Mouse (Mus musculus) hindbrain, embryonic 11.5 days (tissue): ENCODE results near the gene Otulin. TPM values are rescaled to one million over a fixed set of nuclear protein-coding genes. Genes with fewer than 3 reads are reported as not detected.

ENCODE experiments used
- ATAC-seq: fragments of 200-750 bp; cut with Nextera tagmentation; 2 replicates; pipeline ENCODE4 v1.8.0; 2017; ENCODE audit warnings: mild to moderate bottlenecking, moderate TSS enrichment, moderate library complexity; ENCODE audit not compliant: low FRiP score
- DNase-seq: peaks from one replicate; pipeline ENCODE4 v3.0.0-alpha.2; 2015; ENCODE audit warnings: low spot score
- H3K27ac ChIP-seq: fragments of 300-500 bp; sonication (generic); 2 replicates; pipeline ENCODE4 v1.5.1; 2014; ENCODE audit warnings: mild to moderate bottlenecking, low read depth, low read length
- H3K27me3 ChIP-seq: fragments of 300-500 bp; sonication (generic); 2 replicates; pipeline ENCODE4 v1.6.1; 2014; ENCODE audit warnings: mild to moderate bottlenecking, low read length, moderate library complexity, mixed read lengths; ENCODE audit not compliant: control insufficient read depth, insufficient read depth
- H3K36me3 ChIP-seq: fragments of 300-500 bp; sonication (generic); 2 replicates; pipeline ENCODE4 v1.6.1; 2014; ENCODE audit warnings: mild to moderate bottlenecking, low read length, moderate library complexity, mixed read lengths; ENCODE audit not compliant: control insufficient read depth, insufficient read depth
- H3K4me1 ChIP-seq: fragments of 300-500 bp; sonication (generic); replicated peaks from 2 replicates; pipeline ENCODE4 v1.6.1; 2014; ENCODE audit warnings: low read length, mixed read lengths; ENCODE audit not compliant: control insufficient read depth, insufficient read depth
- H3K4me2 ChIP-seq: fragments of 300-500 bp; sonication (generic); replicated peaks from 2 replicates; pipeline ENCODE4 v1.6.1; 2014; ENCODE audit warnings: mild to moderate bottlenecking, low read depth, low read length
- H3K4me3 ChIP-seq: fragments of 300-500 bp; sonication (generic); 2 replicates; pipeline ENCODE4 v1.5.1; 2014; ENCODE audit warnings: low read depth, low read length
- H3K9ac ChIP-seq: fragments of 300-500 bp; sonication (generic); 2 replicates; pipeline ENCODE4 v1.6.1; 2014; ENCODE audit warnings: low read depth, low read length
- H3K9me3 ChIP-seq: fragments of 300-500 bp; sonication (generic); 2 replicates; pipeline ENCODE4 v1.6.1; 2016; ENCODE audit warnings: low read length; ENCODE audit not compliant: control insufficient read depth
- WGBS: fragments of 180-500 bp; shearing (Covaris S2); extraction: QIAGEN DNeasy Blood & Tissue Kit; methylation state at CpG from one replicate; pipeline ENCODE4 v1.1.7; 2014; 5-methylcytosine and 5-hydroxymethylcytosine counted together
- polyA plus RNA-seq: library from polyadenylated mRNA; unstranded; fragments of >200 nt; fragmentation: Nextera tagmentation; extraction: Ambion mirVana; gene quantifications from 2 replicates; pipeline ENCODE4 v1.2.1, GENCODE M21; 2014

Otulin gene
- polyA plus RNA-seq, 1 experiment from 2014 or later: 31.8 TPM

DNA sequence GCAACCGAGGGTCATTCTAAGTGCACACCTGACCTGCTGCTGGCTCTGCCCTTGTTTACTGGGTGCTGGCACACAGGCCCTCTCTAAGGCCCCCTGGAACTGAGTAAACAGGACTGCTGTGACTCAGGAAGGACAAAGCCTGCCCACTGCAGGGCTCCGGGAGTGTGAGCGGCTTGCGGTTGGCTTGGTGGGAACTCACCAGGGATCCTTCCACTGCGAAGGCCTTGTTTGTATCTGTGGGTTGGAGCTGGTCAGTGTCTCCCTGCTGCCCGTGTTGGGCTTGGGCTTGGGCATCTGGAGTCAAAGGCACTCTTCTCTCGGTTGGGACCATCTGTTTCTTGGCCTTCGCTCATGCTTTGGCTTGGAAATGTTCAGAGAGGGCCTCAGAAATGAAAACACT, 34.9 kb downstream of the Otulin start:
- Histone ChIP-seq H3K9ac (no peak overlapping the region), H3K4me3 (no peak overlapping the region), H3K4me2 (no peak overlapping the region), H3K36me3 (no peaks in the 10 kb centered on the region), H3K4me1 (no peaks in the 10 kb centered on the region), H3K9me3 (no peaks in the 10 kb centered on the region), H3K27ac (no peak overlapping the region), H3K27me3 (no peaks in the 10 kb centered on the region)
- 35% methylated on average over 8 of the region's 8 CpGs for WGBS
- DNase-seq (peak; percentile 16), ATAC-seq (no peak)

DNA sequence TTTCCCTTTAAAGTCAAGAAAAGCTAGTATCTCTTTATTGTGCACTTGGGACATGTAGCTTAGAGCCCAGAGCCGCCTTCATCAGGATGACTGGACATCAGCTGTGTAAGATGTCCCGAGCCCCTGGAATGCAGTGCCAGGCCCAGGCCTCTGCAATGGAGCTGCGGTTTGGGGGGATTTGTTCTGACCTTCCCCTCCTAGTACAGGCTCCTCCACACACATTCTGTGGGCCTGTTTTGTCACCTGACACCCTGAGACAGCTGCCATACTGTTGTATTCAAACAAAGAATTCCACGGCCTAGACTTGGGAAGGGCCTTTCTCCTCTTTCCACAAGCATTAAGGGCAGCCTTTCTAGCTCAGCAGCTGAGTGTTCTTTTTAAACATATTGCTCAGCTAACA, 35.5 kb downstream of the Otulin start:
- Histone ChIP-seq H3K9me3 (no peaks in the 10 kb centered on the region), H3K27me3 (no peaks in the 10 kb centered on the region), H3K4me1 (no peaks in the 10 kb centered on the region), H3K27ac (no peak overlapping the region), H3K36me3 (no peaks in the 10 kb centered on the region), H3K4me3 (no peak overlapping the region), H3K4me2 (no peak overlapping the region), H3K9ac (no peak overlapping the region)
- no peak for ATAC-seq
- peak; percentile 15 for DNase-seq
- 39% methylated on average over 4 of the region's 4 CpGs for WGBS

DNA sequence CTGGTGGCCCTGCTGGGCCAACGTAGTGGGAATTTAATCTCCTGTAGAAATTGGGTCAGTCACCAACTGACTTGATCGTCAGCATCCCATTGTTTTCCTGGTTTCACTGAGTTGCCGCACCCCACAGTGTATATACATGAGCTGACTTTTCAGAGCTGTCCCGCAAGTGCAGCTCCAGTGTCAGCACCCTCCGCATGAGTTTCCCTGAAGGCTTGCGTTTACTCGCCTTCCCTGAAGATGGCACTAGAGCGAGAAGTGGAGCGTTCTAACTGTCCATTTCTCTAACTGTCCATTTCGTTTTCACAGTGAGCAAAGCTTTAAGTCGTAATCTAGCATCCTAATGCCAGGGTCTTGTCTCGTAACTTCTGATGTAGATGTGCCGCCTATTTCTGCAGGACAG, 36.8 kb downstream of the Otulin start:
- Histone ChIP-seq H3K9ac (no peak overlapping the region), H3K9me3 (no peaks in the 10 kb centered on the region)
- ATAC-seq: no peak

GRCm38 (mm10) chr15:27592620-27593320, 37.7 kb downstream of the Otulin start:
- no peak overlapping the region for H3K4me3 ChIP-seq
- no peak overlapping the region for H3K27ac ChIP-seq
- H3K4me2 ChIP-seq: no peak overlapping the region
- DNase-seq (no peak), ATAC-seq (no peak)
- no peaks in the 10 kb centered on the region for H3K4me1 ChIP-seq
- 91% methylated on average over 19 of the region's 19 CpGs for WGBS
- H3K36me3 ChIP-seq: no peaks in the 10 kb centered on the region
- H3K27me3 ChIP-seq: no peaks in the 10 kb centered on the region
- H3K9ac ChIP-seq: no peak overlapping the region
- H3K9me3 ChIP-seq: no peaks in the 10 kb centered on the region

More for the DNA sequence above, 36.8 kb downstream of the Otulin start:
- DNase-seq: peak; percentile 25
- Histone ChIP-seq H3K4me2 (no peak overlapping the region), H3K4me1 (no peaks in the 10 kb centered on the region), H3K27ac (no peak overlapping the region), H3K36me3 (no peaks in the 10 kb centered on the region), H3K4me3 (no peak overlapping the region), H3K27me3 (no peaks in the 10 kb centered on the region)
- WGBS: 80% methylated on average over 13 of the region's 13 CpGs

DNA sequence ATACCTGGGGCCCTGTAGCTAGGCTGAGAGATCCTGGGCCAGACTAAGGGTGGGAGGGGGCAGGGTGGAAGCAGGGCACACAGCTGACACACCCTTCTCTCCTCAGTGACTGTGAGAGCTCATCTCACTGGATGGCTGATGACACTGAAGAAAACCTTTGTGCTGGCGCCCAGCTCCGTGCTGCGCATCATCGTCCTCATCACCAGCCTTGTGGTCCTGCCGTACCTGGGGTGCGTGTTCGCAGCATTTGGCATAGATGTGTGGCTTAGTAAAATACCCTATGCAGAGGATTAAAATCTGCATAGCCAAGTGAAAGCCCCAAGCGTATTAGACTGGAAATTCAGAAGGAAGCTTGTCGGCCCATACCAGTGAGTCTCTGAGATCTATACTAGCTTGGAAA, 39.7 kb downstream of the Otulin start:
- ATAC-seq: no peak
- WGBS: 98% methylated on average over 9 of the region's 9 CpGs

GRCm38 (mm10) chr15:27588087-27588826, 42.2 kb downstream of the Otulin start:
- no peak for DNase-seq
- H3K9me3 ChIP-seq: no peaks in the 10 kb centered on the region
- H3K27ac ChIP-seq: no peak overlapping the region
- no peaks in the 10 kb centered on the region for H3K27me3 ChIP-seq
- WGBS: 79% methylated on average over 14 of the region's 14 CpGs
- H3K4me1 ChIP-seq: no peaks in the 10 kb centered on the region
- no peaks in the 10 kb centered on the region for H3K36me3 ChIP-seq
- H3K4me3 ChIP-seq: no peak overlapping the region
- ATAC-seq: no peak
- H3K9ac ChIP-seq: no peak overlapping the region
- no peak overlapping the region for H3K4me2 ChIP-seq

More for the DNA sequence above, 39.7 kb downstream of the Otulin start:
- DNase-seq: no peak
- Histone ChIP-seq H3K9ac (no peak overlapping the region), H3K4me1 (no peaks in the 10 kb centered on the region), H3K4me3 (no peak overlapping the region), H3K27me3 (no peaks in the 10 kb centered on the region), H3K27ac (no peak overlapping the region), H3K4me2 (no peak overlapping the region), H3K9me3 (no peaks in the 10 kb centered on the region), H3K36me3 (no peaks in the 10 kb centered on the region)

- Histone ChIP-seq H3K4me2 (no peak overlapping the region), H3K4me1 (0 out of 2 replicates have a peak, but pooled peaks cover 6% of the 10 kb centered on the region), H3K36me3 (0 out of 2 replicates have a peak, but pooled peaks cover 2% of the 10 kb centered on the region), H3K27ac (no peak overlapping the region), H3K9ac (no peak overlapping the region), H3K27me3 (no peaks in the 10 kb centered on the region), H3K4me3 (no peak overlapping the region), H3K9me3 (no peaks in the 10 kb centered on the region)
- DNase-seq (no peak), ATAC-seq (no peak)
- 92% methylated on average over 5 of the region's 5 CpGs for WGBS
Observed at GRCm38 (mm10) chr15:27586093-27586480, 44.4 kb downstream of the Otulin start.

DNA sequence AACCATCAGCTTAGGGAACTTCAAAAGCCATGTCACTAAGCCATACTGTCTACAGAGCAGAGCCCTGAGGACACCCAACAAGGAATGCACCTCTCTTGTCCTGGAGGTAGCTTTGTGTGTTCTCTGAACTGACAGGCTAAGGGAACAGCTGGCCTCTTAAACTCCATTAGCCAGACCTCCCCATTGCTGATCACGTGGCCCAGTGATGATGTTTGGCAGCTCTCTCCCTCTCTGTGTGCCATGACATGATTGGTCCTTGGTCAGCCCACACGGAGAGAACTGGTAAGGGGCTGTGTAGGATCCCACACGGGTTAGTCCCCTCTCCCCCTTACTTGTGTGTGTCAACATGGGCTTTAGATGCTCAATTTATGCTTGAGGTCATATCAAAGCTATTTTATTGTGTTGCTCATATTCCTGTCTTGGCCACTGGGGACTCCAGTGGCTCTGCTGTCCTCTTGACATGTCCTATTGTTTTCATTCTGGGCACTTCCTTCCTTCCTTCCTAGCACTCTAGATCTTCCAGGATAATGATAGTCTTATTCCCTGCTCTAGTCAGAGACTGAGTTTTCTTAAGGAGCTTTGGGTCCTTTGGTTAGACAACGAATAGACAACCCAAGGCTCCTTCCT, 44.9 kb downstream of the Otulin start:
- Histone ChIP-seq H3K36me3 (0 out of 2 replicates have a peak, but pooled peaks cover 2% of the 10 kb centered on the region), H3K27ac (no peak overlapping the region), H3K4me1 (0 out of 2 replicates have a peak, but pooled peaks cover 6% of the 10 kb centered on the region), H3K4me3 (no peak overlapping the region), H3K4me2 (no peak overlapping the region), H3K27me3 (no peaks in the 10 kb centered on the region), H3K9ac (no peak overlapping the region), H3K9me3 (no peaks in the 10 kb centered on the region)
- no peak for ATAC-seq
- 85% methylated on average over 4 of the region's 4 CpGs for WGBS
- DNase-seq: no peak
